Mouse (Mus musculus) fat pad, adult 2 months (tissue): ENCODE measurements around the gene Kcnip3.
A peak's percentile ranks its signal among the peaks of the same experiment; 100 is the strongest.

Experiments
- DNase-seq: peaks from one replicate; pipeline ENCODE4 v3.0.0-alpha.2; 2011; ENCODE audit warnings: low read depth, low spot score; ENCODE audit errors: extremely low read depth

Gene Kcnip3

GRCm38 (mm10) chr2:127471281-127471680, 50.6 kb downstream of the Kcnip3 start:
- DNase-seq, result no peak

GRCm38 (mm10) chr2:127470661-127471060, 51.2 kb downstream of the Kcnip3 start:
- no peak for DNase-seq

- DNase-seq, result no peak
Observed at GRCm38 (mm10) chr2:127470183-127470582, 51.7 kb downstream of the Kcnip3 start.

GRCm38 (mm10) chr2:127462314-127462713, 59.6 kb downstream of the Kcnip3 start:
- no peak for DNase-seq

GRCm38 (mm10) chr2:127461351-127461750, 60.5 kb downstream of the Kcnip3 start:
- DNase-seq, result no peak

GRCm38 (mm10) chr2:127459341-127459740, 62.6 kb downstream of the Kcnip3 start:
- no peak for DNase-seq

GRCm38 (mm10) chr2:127453764-127454163, 68.1 kb downstream of the Kcnip3 start:
- DNase-seq, result no peak

DNA sequence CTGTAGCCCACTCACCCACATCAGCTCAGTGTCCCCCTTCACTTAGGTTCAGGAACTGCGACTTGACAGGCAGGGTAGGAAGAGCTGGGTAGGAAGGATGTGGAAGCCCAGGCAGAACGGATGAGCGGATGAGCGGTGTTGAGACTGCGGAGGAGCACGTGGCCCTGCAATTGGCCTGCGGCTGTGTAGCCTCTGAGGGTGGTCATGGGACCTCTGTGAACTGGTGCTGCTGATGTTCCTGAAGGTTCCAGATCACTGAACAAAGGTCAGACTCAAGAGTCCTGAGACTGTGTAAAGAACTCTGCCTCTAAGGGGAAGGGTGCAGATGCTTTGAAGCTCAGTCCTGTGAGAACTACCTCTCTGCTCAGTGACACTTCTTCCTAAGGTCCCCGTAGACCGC, 68.8 kb downstream of the Kcnip3 start:
- DNase-seq, result no peak

GRCm38 (mm10) chr2:127451748-127452147, 70.1 kb downstream of the Kcnip3 start:
- no peak for DNase-seq

- no peak for DNase-seq
Observed at GRCm38 (mm10) chr2:127449691-127450090, 72.2 kb downstream of the Kcnip3 start.

GRCm38 (mm10) chr2:127446847-127447246, 75.0 kb downstream of the Kcnip3 start:
- no peak for DNase-seq

DNA sequence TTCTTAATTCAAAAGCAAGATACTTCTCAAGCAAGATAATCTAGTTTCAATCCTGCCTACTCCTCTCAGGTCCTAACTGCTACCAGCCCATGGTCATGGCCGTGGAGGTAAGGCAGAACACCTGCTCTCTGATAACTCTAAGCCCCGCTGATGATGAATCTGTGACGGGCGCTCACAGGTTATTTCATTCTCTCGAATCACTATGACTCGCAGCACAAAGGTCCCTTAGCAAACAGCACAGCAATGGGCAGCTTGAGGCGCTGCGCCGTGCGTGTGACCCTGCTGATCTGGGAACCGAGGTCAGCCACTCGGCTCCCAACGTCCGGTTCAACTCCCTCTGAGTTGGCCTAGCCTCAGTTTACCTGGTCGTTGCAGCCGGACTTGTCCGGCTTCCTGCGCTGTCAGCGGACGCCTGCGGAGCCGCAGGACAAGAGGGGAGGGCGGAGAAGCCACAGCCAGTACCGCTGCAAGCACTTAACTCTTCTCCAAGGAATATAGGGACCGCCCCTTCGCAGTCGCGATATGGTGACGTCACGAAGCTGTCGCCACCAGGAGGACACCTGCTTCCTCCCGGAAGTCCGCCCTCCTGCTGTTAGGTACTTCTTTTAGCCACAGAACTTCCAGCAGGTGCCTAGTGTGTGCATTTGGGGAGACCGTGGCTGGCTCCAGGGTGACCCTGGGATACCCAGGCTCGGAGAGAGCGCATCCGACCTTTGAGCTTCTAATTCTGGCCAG, 77.7 kb downstream of the Kcnip3 start, which contains the start of gene Fahd2a:
Gene Fahd2a (minus strand): TSS at position 511 of the 735 bp plus-strand sequence.
- peak; percentile 42 for DNase-seq

DNA sequence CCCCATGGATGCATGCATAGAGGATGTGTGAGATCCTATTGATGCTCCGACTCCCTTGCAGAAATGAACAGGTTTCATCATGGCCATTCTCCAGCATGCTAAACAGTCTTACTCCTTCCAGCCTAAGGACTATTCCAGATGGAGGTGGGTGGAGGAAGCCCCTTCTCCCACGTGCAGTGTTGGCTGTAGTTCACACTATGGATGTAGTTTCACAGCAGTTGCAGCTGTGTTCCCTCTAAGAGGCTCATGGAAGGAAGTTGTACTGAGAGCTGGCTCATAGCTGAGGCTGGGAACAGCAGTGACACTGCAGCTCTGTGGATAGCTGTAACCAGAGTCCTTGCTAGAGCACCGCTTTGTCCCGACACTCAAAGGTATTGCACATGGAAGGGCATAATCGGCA, 84.2 kb downstream of the Kcnip3 start:
- no peak for DNase-seq

GRCm38 (mm10) chr2:127435554-127435953, 86.3 kb downstream of the Kcnip3 start:
- DNase-seq, result no peak

GRCm38 (mm10) chr2:127435135-127435534, 86.8 kb downstream of the Kcnip3 start:
- no peak for DNase-seq

GRCm38 (mm10) chr2:127433487-127434295, 88.2 kb downstream of the Kcnip3 start:
- DNase-seq, result no peak

GRCm38 (mm10) chr2:127430238-127430637, 91.7 kb downstream of the Kcnip3 start:
- no peak for DNase-seq

- no peak for DNase-seq
Observed at GRCm38 (mm10) chr2:127424977-127425376, 96.9 kb downstream of the Kcnip3 start, which contains the start of gene Gpat2. TSS of gene Gpat2 (plus strand) at chr2:127425199.

GRCm38 (mm10) chr2:127418266-127418970, 103.5 kb downstream of the Kcnip3 start:
- no peak for DNase-seq

GRCm38 (mm10) chr2:127416706-127417105, 105.2 kb downstream of the Kcnip3 start:
- no peak for DNase-seq

DNA sequence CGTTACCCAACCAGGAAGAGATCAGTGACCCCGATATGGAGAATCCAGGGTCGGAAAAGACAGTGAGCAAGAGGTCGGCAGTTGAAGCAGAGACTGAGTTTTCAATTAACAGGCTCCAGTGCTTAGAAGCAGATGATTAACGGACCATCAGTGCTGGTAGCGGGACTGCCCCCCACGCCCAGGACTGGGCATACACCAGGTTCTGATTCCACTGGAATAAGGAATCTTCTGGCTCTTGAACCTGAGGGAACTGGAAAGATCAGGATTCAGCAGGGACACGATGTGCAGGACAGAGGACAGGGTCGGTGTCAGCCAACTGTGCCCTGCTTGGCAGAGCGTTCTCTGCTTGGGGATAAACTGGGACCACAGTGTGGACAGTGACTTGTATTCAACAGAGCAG, 106.1 kb downstream of the Kcnip3 start:
- DNase-seq, result no peak
